Mouse (Mus musculus) urinary bladder, postnatal 14 days (tissue): ENCODE measurements around the gene Rab11fip4.
A peak's percentile ranks its signal among the peaks of the same experiment; 100 is the strongest.

ENCODE experiments used
- DNase-seq: peaks from one replicate; pipeline ENCODE4 v3.0.0; 2021; ENCODE audit warnings: low spot score

The Rab11fip4 gene

GRCm38 (mm10) chr11:79590664-79591590, at the start of gene Rab11fip4:
Rab11fip4 (plus strand) TSS chr11:79591212.
- no peak for DNase-seq

- no peak for DNase-seq
Observed at GRCm38 (mm10) chr11:79552622-79553021, 38.4 kb upstream of the Rab11fip4 start.

- DNase-seq, result no peak
Observed at GRCm38 (mm10) chr11:79560536-79560935, 30.5 kb upstream of the Rab11fip4 start.

GRCm38 (mm10) chr11:79563493-79563892, 27.5 kb upstream of the Rab11fip4 start:
- no peak for DNase-seq

- DNase-seq, result no peak
Observed at GRCm38 (mm10) chr11:79566947-79567346, 24.1 kb upstream of the Rab11fip4 start.

GRCm38 (mm10) chr11:79568197-79568911, 22.7 kb upstream of the Rab11fip4 start:
- no peak for DNase-seq

GRCm38 (mm10) chr11:79570319-79570718, 20.7 kb upstream of the Rab11fip4 start:
- DNase-seq, result no peak

GRCm38 (mm10) chr11:79573836-79574235, 17.2 kb upstream of the Rab11fip4 start:
- DNase-seq, result no peak

GRCm38 (mm10) chr11:79575383-79576073, 15.5 kb upstream of the Rab11fip4 start:
- no peak for DNase-seq

- DNase-seq, result peak; percentile 83
Observed at GRCm38 (mm10) chr11:79577741-79578140, 13.3 kb upstream of the Rab11fip4 start.

- no peak for DNase-seq
Observed at GRCm38 (mm10) chr11:79580660-79581059, 10.4 kb upstream of the Rab11fip4 start.

GRCm38 (mm10) chr11:79581257-79581656, 9.8 kb upstream of the Rab11fip4 start:
- no peak for DNase-seq

GRCm38 (mm10) chr11:79584191-79584590, 6.8 kb upstream of the Rab11fip4 start:
- DNase-seq, result peak; percentile 58

- DNase-seq, result no peak
Observed at GRCm38 (mm10) chr11:79589317-79590075, 1.5 kb upstream of the Rab11fip4 start.

GRCm38 (mm10) chr11:79591591-79591975, 571 bp downstream of the Rab11fip4 start:
- no peak for DNase-seq

GRCm38 (mm10) chr11:79593495-79593894, 2.5 kb downstream of the Rab11fip4 start:
- DNase-seq, result no peak

- no peak for DNase-seq
Observed at GRCm38 (mm10) chr11:79610454-79610853, 19.4 kb downstream of the Rab11fip4 start.

- DNase-seq, result no peak
Observed at GRCm38 (mm10) chr11:79611011-79611666, 20.1 kb downstream of the Rab11fip4 start.

- no peak for DNase-seq
Observed at GRCm38 (mm10) chr11:79612046-79612600, 21.1 kb downstream of the Rab11fip4 start.

- DNase-seq, result no peak
Observed at GRCm38 (mm10) chr11:79613084-79613483, 22.1 kb downstream of the Rab11fip4 start.

GRCm38 (mm10) chr11:79613711-79614110, 22.7 kb downstream of the Rab11fip4 start:
- no peak for DNase-seq
